Mouse (Mus musculus): ENCODE measurements at regions not wholly inside any gene's neighbourhood (a gene's known extent, or its start where the extent isn't known, plus 50 kb on each side); places are given as distances from the start of the nearest gene placed in this dataset.

GRCm38 (mm10) chr10:111739471-111740138 lies 232.9 kb upstream of the Krr1 start:
- ATAC-seq (ENCODE audit: insufficient number of reproducible peaks, low FRiP score, low TSS enrichment): no peak

- no peak for ATAC-seq (ENCODE audit: insufficient number of reproducible peaks, low FRiP score, low TSS enrichment)
Measured at GRCm38 (mm10) chr10:111740586-111741265, 231.7 kb upstream of the Krr1 start.

GRCm38 (mm10) chr10:111741301-111741945 lies 231.0 kb upstream of the Krr1 start:
- no peak for ATAC-seq (ENCODE audit: insufficient number of reproducible peaks, low FRiP score, low TSS enrichment)

- no peak for ATAC-seq (ENCODE audit: insufficient number of reproducible peaks, low FRiP score, low TSS enrichment)
Measured at GRCm38 (mm10) chr10:111743291-111743690, 229.2 kb upstream of the Krr1 start.

- no peak for ATAC-seq (ENCODE audit: insufficient number of reproducible peaks, low FRiP score, low TSS enrichment)
Measured at GRCm38 (mm10) chr10:111745116-111745515, 227.3 kb upstream of the Krr1 start.

- ATAC-seq (ENCODE audit: insufficient number of reproducible peaks, low FRiP score, low TSS enrichment): peak; percentile 33; the same call in 1 of the 2 replicates
Measured at GRCm38 (mm10) chr10:111746067-111746878, 226.2 kb upstream of the Krr1 start.

- ATAC-seq (ENCODE audit: insufficient number of reproducible peaks, low FRiP score, low TSS enrichment): peak; percentile 23; the same call in 1 of the 2 replicates
Measured at GRCm38 (mm10) chr10:111746879-111747477, 225.5 kb upstream of the Krr1 start.

GRCm38 (mm10) chr10:111748482-111748881 lies 224.0 kb upstream of the Krr1 start:
- ATAC-seq (ENCODE audit: insufficient number of reproducible peaks, low FRiP score, low TSS enrichment): no peak

- no peak for ATAC-seq (ENCODE audit: insufficient number of reproducible peaks, low FRiP score, low TSS enrichment)
Measured at GRCm38 (mm10) chr10:111753646-111754045, 218.8 kb upstream of the Krr1 start.

GRCm38 (mm10) chr10:111755964-111756363 lies 216.5 kb upstream of the Krr1 start:
- ATAC-seq (ENCODE audit: insufficient number of reproducible peaks, low FRiP score, low TSS enrichment): no peak

- no peak for ATAC-seq (ENCODE audit: insufficient number of reproducible peaks, low FRiP score, low TSS enrichment)
Measured at GRCm38 (mm10) chr10:111756528-111756927, 215.9 kb upstream of the Krr1 start.

- ATAC-seq (ENCODE audit: insufficient number of reproducible peaks, low FRiP score, low TSS enrichment): no peak
Measured at GRCm38 (mm10) chr10:111757689-111758088, 214.8 kb upstream of the Krr1 start.

GRCm38 (mm10) chr10:111759505-111759904 lies 213.0 kb upstream of the Krr1 start:
- ATAC-seq (ENCODE audit: insufficient number of reproducible peaks, low FRiP score, low TSS enrichment): no peak

GRCm38 (mm10) chr10:111762751-111763528 lies 209.5 kb upstream of the Krr1 start:
- ATAC-seq (ENCODE audit: insufficient number of reproducible peaks, low FRiP score, low TSS enrichment): no peak

GRCm38 (mm10) chr10:111767011-111767720 lies 205.3 kb upstream of the Krr1 start:
- ATAC-seq (ENCODE audit: insufficient number of reproducible peaks, low FRiP score, low TSS enrichment): no peak

GRCm38 (mm10) chr10:111767813-111768455 lies 204.5 kb upstream of the Krr1 start:
- no peak for ATAC-seq (ENCODE audit: insufficient number of reproducible peaks, low FRiP score, low TSS enrichment)

GRCm38 (mm10) chr10:111769486-111770002 lies 202.9 kb upstream of the Krr1 start:
- ATAC-seq (ENCODE audit: insufficient number of reproducible peaks, low FRiP score, low TSS enrichment): no peak

GRCm38 (mm10) chr10:111770027-111770426 lies 202.4 kb upstream of the Krr1 start:
- no peak for ATAC-seq (ENCODE audit: insufficient number of reproducible peaks, low FRiP score, low TSS enrichment)
